In the genomic region with DNA sequence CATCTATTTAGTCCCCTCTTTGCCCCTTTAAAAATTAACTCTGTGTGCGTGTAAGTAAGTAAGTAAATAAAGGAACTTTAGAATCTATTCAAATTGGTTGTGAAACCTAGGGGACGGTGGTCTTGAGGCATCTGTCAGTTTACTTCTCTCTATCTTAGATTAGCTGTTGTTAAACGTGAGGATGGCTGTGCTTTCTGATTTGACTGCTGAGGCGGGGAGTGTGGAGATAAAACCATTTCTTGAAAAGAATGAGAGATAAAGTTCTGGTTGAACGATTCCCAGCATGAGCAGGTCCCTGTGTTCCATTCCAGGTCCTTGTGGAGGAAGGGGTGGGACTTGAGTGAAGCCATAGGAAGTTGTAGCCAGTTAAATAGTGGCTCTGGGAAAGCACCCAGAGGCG, we compare ENCODE assay signal across 24 mouse cellular contexts. TPM values are rescaled to one million over a fixed set of nuclear protein-coding genes. Genes with fewer than 3 reads are reported as not detected.
"Had no signal": no experiment of that assay in that cellular context is flagged by ENCODE, and none has a peak within 500 bp of the region (broad histone marks: within the 10 kb centered on the region; RNA-seq: fewer than 3 reads in every experiment).

No protein-coding gene starts in this region.

- H3K36me3 ChIP-seq: liver, embryonic 15.5 days; lung, embryonic 15.5 days; midbrain, embryonic 13.5 days had no signal

- DNase-seq: kidney, adult 9 months; kidney, postnatal 14 days; kidney, postnatal 4 days; layer of hippocampus, adult 9-11 months; lung, adult 18-20 months; lung, postnatal 10 days; thymus, adult 18-20 months had no signal

- H3K4me2 ChIP-seq: liver, embryonic 15.5 days; lung, embryonic 15.5 days; midbrain, embryonic 13.5 days had no signal

- H3K4me3 ChIP-seq: layer of hippocampus, adult 2 months; liver, embryonic 15.5 days; lung, embryonic 15.5 days; megakaryocyte, embryonic 14.5 days; midbrain, embryonic 10.5 days; midbrain, embryonic 13.5 days had no signal

- H3K9ac ChIP-seq: liver, embryonic 15.5 days; lung, embryonic 15.5 days; midbrain, embryonic 13.5 days had no signal

- ATAC-seq: midbrain, embryonic 13.5 days; midbrain, embryonic 16.5 days had no signal

- H3K9me3 ChIP-seq: liver, embryonic 15.5 days; lung, embryonic 15.5 days; megakaryocyte, embryonic 14.5 days; midbrain, embryonic 10.5 days; midbrain, embryonic 13.5 days had no signal

- H3K27me3 ChIP-seq: liver, embryonic 15.5 days; lung, embryonic 15.5 days; megakaryocyte, embryonic 14.5 days; midbrain, embryonic 13.5 days had no signal

- H3K27ac ChIP-seq: layer of hippocampus, adult 2 months; liver, embryonic 15.5 days; lung, embryonic 15.5 days; midbrain, embryonic 10.5 days; midbrain, embryonic 13.5 days had no signal

RNA-seq across cellular contexts. Expression of a gene that starts 41.6 kb away (rescaled TPM):
- total RNA-seq: layer of hippocampus, adult 2 months; layer of hippocampus, postnatal 25 days; left cerebral cortex, adult 18-20 months; left cerebral cortex, postnatal 25 days; liver, adult 2 months; monocyte, adult 5-6 weeks had no signal
- polyA plus RNA-seq: kidney, embryonic 16.5 days; limb, embryonic 11.5 days; liver, adult 2 months; liver, embryonic 15.5 days; midbrain, embryonic 10.5 days; midbrain, embryonic 13.5 days; neural tube, embryonic 11.5 days; small intestine, adult 2 months; spleen, adult 2 months had no signal
